Mouse (Mus musculus): ENCODE measurements at regions not wholly inside any gene's neighbourhood (a gene's known extent, or its start where the extent isn't known, plus 50 kb on each side); places are given as distances from the start of the nearest gene placed in this dataset.
A peak's percentile ranks its signal among the peaks of the same experiment; 100 is the strongest.
"Not testable (repeated sequence)": the region's sequence is repeated elsewhere in the genome, so short reads cannot be mapped to it uniquely, and the experiment has no call there.

- peak; percentile 100 for DNase-seq
Measured at GRCm38 (mm10) chr8:20122067-20122925, 219.1 kb downstream of the Gm31371 start.

DNA sequence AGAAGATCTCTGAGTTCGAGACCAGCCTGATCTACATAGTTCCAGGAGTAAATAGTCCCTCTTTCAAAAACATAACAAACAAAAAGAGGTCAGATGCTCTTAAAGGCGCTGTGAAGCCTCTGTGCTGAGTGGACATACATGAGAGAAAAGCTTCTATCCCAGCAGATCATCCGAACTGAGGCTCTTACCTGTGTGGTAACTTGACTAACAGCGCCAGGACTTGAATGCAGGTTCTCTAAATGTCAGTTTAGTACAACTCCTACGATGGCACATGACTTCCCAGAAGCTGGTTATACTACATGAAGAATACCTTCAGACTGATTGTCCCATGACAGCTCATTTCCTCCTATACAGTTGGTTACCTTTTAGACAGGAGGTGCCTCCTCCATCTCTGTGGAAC, 220.4 kb downstream of the Gm31371 start:
- DNase-seq = not testable (repeated sequence)

- not testable (repeated sequence) for DNase-seq
Measured at GRCm38 (mm10) chr8:20135626-20136025, 227.4 kb downstream of the Gm15319 start.

GRCm38 (mm10) chr8:20145436-20145835, 217.6 kb downstream of the Gm15319 start:
- DNase-seq = not testable (repeated sequence)

DNA sequence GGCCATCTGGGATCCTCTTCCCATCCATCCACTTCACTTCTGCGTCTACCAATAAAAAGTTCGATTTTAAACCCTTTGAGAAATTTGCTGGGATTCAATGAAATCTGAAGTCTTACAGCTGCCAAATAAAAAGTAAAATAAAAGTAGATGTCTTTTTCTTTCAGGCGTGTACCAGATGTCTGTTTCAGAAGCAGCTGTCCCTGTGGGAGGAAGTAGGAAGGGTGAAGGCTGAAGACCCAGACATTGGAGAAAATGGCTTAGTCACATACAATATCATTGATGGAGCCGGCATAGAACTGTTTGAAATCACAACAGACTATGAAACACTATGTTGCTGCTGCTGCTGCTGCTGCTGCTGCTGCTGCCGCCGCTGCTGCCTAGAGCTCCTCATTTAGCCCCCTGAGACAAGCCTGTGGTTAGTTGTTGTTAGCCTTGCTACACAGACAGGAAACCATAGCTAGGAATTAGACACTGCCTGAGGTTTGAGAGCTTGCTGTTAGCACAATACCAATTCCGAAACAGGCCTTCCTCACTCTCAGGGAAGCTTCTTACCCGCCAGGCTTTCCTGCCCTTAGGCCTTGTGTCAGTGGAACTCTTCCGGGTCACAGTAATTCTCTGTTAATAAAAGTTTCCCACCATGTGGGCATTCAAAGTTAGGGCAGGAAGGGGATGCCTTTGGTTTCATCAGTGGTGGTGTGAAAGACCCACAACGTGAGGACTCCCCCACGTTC, 211.5 kb downstream of the Gm15319 start:
- not testable (repeated sequence) for DNase-seq

GRCm38 (mm10) chr8:20154091-20154490, 208.9 kb downstream of the Gm15319 start:
- not testable (repeated sequence) for DNase-seq
